Mouse (Mus musculus) spleen, postnatal 14 days (tissue): ENCODE results near the gene Rpp14.

ENCODE experiments used
- DNase-seq, 2 experiments: peaks; one replicate each; pipeline ENCODE4 v3.0.0; 2021 to 2022; ENCODE audit warnings: low spot score in 2 of 2

The Rpp14 gene

GRCm38 (mm10) chr14:8059938-8060337, 20.2 kb upstream of the Rpp14 start:
- no peak for DNase-seq

- DNase-seq: no peak
These were observed 18.1 kb upstream of the Rpp14 start for GRCm38 (mm10) chr14:8062076-8062475.

GRCm38 (mm10) chr14:8062537-8063301, 17.4 kb upstream of the Rpp14 start:
- no peak for DNase-seq

GRCm38 (mm10) chr14:8063835-8064785, 16.1 kb upstream of the Rpp14 start:
- no peak for DNase-seq

- DNase-seq: no peak
These were observed 551 bp downstream of the Rpp14 start for GRCm38 (mm10) chr14:8080718-8081117.

GRCm38 (mm10) chr14:8082949-8083348, 2.8 kb downstream of the Rpp14 start:
- no peak for DNase-seq

- DNase-seq: no peak
These were observed 8.8 kb downstream of the Rpp14 start for GRCm38 (mm10) chr14:8089016-8089415.

GRCm38 (mm10) chr14:8092573-8092972, 12.4 kb downstream of the Rpp14 start:
- no peak for DNase-seq

- DNase-seq: no peak
These were observed 13.3 kb downstream of the Rpp14 start for GRCm38 (mm10) chr14:8093427-8093826.

GRCm38 (mm10) chr14:8094931-8095561, 14.9 kb downstream of the Rpp14 start:
- no peak for DNase-seq

- no peak for DNase-seq
These were observed 15.4 kb downstream of the Rpp14 start for GRCm38 (mm10) chr14:8095562-8095950.

GRCm38 (mm10) chr14:8097978-8098686, 18.0 kb downstream of the Rpp14 start, which contains the start of gene Pxk:
Gene Pxk, plus strand, starts transcription at chr14:8098211.
- peak; percentile 85 to 91 for DNase-seq

- no peak for DNase-seq
These were observed 18.5 kb downstream of the Rpp14 start for GRCm38 (mm10) chr14:8098687-8098995.

GRCm38 (mm10) chr14:8099561-8100021, 19.4 kb downstream of the Rpp14 start:
- DNase-seq: no peak

GRCm38 (mm10) chr14:8101886-8102285, 21.7 kb downstream of the Rpp14 start:
- DNase-seq: no peak

GRCm38 (mm10) chr14:8102676-8103075, 22.5 kb downstream of the Rpp14 start:
- DNase-seq: no peak

GRCm38 (mm10) chr14:8108047-8108446, 27.9 kb downstream of the Rpp14 start:
- no peak for DNase-seq

- DNase-seq: no peak
These were observed 28.8 kb downstream of the Rpp14 start for GRCm38 (mm10) chr14:8108976-8109375.

- DNase-seq: no peak
These were observed 31.4 kb downstream of the Rpp14 start for GRCm38 (mm10) chr14:8111545-8111944.

- no peak for DNase-seq
These were observed 31.9 kb downstream of the Rpp14 start for GRCm38 (mm10) chr14:8112036-8112435.

- DNase-seq: no peak
These were observed 33.4 kb downstream of the Rpp14 start for GRCm38 (mm10) chr14:8113616-8114015.

GRCm38 (mm10) chr14:8114306-8114705, 34.1 kb downstream of the Rpp14 start:
- DNase-seq: no peak
